ENCODE assay signal across 9 mouse cellular contexts in the genomic region with DNA sequence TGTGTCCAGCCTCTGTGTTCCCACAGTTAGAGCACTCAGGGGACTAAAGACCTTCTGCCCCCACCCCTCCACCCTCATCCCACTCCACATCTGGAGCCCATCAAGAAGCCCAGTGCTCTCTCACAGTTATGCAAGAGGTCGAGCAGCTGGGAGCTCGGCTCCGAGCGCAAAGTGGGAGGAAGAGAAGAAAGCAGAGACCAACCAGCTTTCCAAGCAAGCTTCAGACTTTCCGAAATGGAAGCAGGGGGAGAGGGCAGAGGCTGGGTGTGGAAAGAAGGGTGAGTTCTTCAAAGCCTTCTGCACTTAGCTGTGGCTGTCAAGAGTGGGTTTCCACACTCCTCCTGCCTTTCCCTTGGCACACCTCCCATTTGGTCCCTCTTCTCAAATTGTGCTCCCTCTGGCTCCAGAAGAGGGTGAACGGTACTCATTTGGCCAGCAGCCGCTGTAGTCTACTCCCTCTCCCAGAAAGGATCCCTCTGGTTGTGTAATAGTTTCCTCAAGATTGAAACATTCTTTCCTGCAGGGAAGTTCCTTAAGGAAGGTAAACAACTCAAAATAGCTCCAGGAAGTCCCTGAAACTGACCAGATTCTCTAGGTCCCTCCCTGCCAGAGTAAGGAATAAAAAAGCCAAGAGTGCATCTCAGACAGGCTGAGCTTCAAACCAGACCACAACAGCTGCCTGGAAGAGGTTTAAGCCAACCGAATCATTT. TPM values are rescaled to one million over a fixed set of nuclear protein-coding genes. Genes with fewer than 3 reads are reported as not detected.
DNase-seq lines count a peak whose midpoint lies in the region; ATAC-seq and TF ChIP-seq lines count a peak whose summit lies in the region.
"Had no signal": no experiment of that assay in that cellular context is flagged by ENCODE, and none has a peak within 500 bp of the region (broad histone marks: within the 10 kb centered on the region; RNA-seq: fewer than 3 reads in every experiment).

No protein-coding gene starts in this region.

- WGBS in forebrain, postnatal 0 days: 62% methylated on average over 8 of the region's 8 CpGs
- 65% methylated on average over 8 of the region's 8 CpGs for WGBS in forebrain, embryonic 15.5 days

- H3K4me2 ChIP-seq in forebrain, postnatal 0 days (ENCODE audit: low read depth): no peak overlapping the region
- no peak overlapping the region for H3K4me2 ChIP-seq in forebrain, embryonic 15.5 days (replicated peaks)
- H3K4me2 ChIP-seq: neural tube, embryonic 12.5 days had no signal

- intact Hi-C loops in gastrocnemius, adult 2 months (cut with DNase I): no loop called here

- peaks cover under 1% of the 10 kb centered on the region; the same call in 1 of the 2 replicates for H3K36me3 ChIP-seq in forebrain, postnatal 0 days (ENCODE audit: insufficient read depth)
- peaks cover 2% of the 10 kb centered on the region; the same call in 1 of the 2 replicates for H3K36me3 ChIP-seq in forebrain, embryonic 15.5 days

- no peak overlapping the region for H3K4me3 ChIP-seq in forebrain, postnatal 0 days (ENCODE audit: low read depth, low read length)
- no peak overlapping the region for H3K4me3 ChIP-seq in forebrain, embryonic 15.5 days
- H3K4me3 ChIP-seq in gastrocnemius, adult 2 months: peak overlapping the region; percentile 32; the same call in 1 of the 2 replicates
- H3K4me3 ChIP-seq: neural tube, embryonic 12.5 days had no signal

- no peaks in the 10 kb centered on the region for H3K27me3 ChIP-seq in forebrain, postnatal 0 days (ENCODE audit: insufficient read depth, low read length)
- no peaks in the 10 kb centered on the region for H3K27me3 ChIP-seq in forebrain, embryonic 15.5 days

- 0 out of 2 replicates have a peak overlapping the region, but pooled peaks have one; percentile 9 for H3K27ac ChIP-seq in forebrain, postnatal 0 days (ENCODE audit: low read depth, low read length)
- H3K27ac ChIP-seq in forebrain, embryonic 15.5 days (replicated peaks): no peak overlapping the region
- H3K27ac ChIP-seq in gastrocnemius, adult 2 months: peak overlapping the region; percentile 92
- H3K27ac ChIP-seq: neural tube, embryonic 12.5 days had no signal

- no peak for TF ChIP-seq CTCF in forebrain, postnatal 0 days (IDR thresholded peaks at IDR 0.05; ENCODE audit: low read depth)
- TF ChIP-seq CTCF in gastrocnemius, adult 2 months (IDR thresholded peaks at IDR 0.05): no peak

- no peak for ATAC-seq in forebrain, postnatal 0 days
- no peak for ATAC-seq in forebrain, embryonic 15.5 days (replicated peaks)
- ATAC-seq in megakaryocyte progenitor cell, adult 5-6 weeks (replicated peaks; ENCODE audit: poor library complexity): no peak

- no peaks in the 10 kb centered on the region for H3K9me3 ChIP-seq in forebrain, postnatal 0 days (ENCODE audit: low read length)
- H3K9me3 ChIP-seq in forebrain, embryonic 15.5 days: no peaks in the 10 kb centered on the region
- H3K9me3 ChIP-seq: neural tube, embryonic 12.5 days had no signal

- 0 out of 2 replicates have a peak, but pooled peaks cover 7% of the 10 kb centered on the region for H3K4me1 ChIP-seq in forebrain, postnatal 0 days (ENCODE audit: insufficient read depth)
- peaks cover 21% of the 10 kb centered on the region for H3K4me1 ChIP-seq in forebrain, embryonic 15.5 days

- DNase-seq in forebrain, postnatal 0 days: no peak
- DNase-seq in gastrocnemius, adult 2 months: peak; percentile 81
- DNase-seq in kidney, adult 11 months: peak; percentile 67
- DNase-seq in lung, postnatal 14 days: peak; percentile 64
- no peak for DNase-seq in left cerebral cortex, adult 18-20 months (ENCODE audit: low spot score in 2 of 2)
- DNase-seq in layer of hippocampus, adult 8-10 months (ENCODE audit: low spot score in 2 of 2): no peak

- no peak overlapping the region for H3K9ac ChIP-seq in forebrain, postnatal 0 days
- no peak overlapping the region for H3K9ac ChIP-seq in forebrain, embryonic 15.5 days (replicated peaks)
- H3K9ac ChIP-seq: neural tube, embryonic 12.5 days had no signal

RNA-seq across cellular contexts. Expression of gene Phldb1, which starts 2.4 kb away (rescaled TPM):
- total RNA-seq in forebrain, postnatal 0 days (2014; rRNA removed): 106 and 129 TPM in 2 replicates
- 28.2 and 34.3 TPM in 2 replicates for polyA plus RNA-seq in forebrain, postnatal 0 days (2015; fragmentation: Nextera tagmentation; extraction: Ambion mirVana)
- polyA plus RNA-seq in forebrain, embryonic 15.5 days (2015; fragmentation: Nextera tagmentation; extraction: Ambion mirVana): 46.4 and 50.0 TPM in 2 replicates
- 10 to 100 TPM; 29.3 to 32.1 TPM for total RNA-seq in gastrocnemius, adult 2 months (2021)
- total RNA-seq in left cerebral cortex, adult 18-20 months (2021): 10 to 100 TPM; 59.0 to 67.4 TPM
- total RNA-seq in layer of hippocampus, adult 8-10 months (2022): 100 to 1,000 TPM in 2 of 4 experiments, 10 to 100 TPM in 2; 84.1 to 114 (median 102) TPM
- total RNA-seq in megakaryocyte progenitor cell, adult 5-6 weeks (2015): 0.64 and 1.4 TPM in 2 replicates
- total RNA-seq in megakaryocyte progenitor cell, adult 5-6 weeks (2017): 2.7 and 5.7 TPM in 2 replicates

RNA-seq across cellular contexts. Expression of gene Arcn1, which starts 30.2 kb away (rescaled TPM):
- 107 and 113 TPM in 2 replicates for total RNA-seq in forebrain, postnatal 0 days (2014; rRNA removed)
- 86.0 and 105 TPM in 2 replicates for polyA plus RNA-seq in forebrain, postnatal 0 days (2015; fragmentation: Nextera tagmentation; extraction: Ambion mirVana)
- polyA plus RNA-seq in forebrain, embryonic 15.5 days (2015; fragmentation: Nextera tagmentation; extraction: Ambion mirVana): 134 and 139 TPM in 2 replicates
- total RNA-seq in gastrocnemius, adult 2 months (2021): 10 to 100 TPM; 83.0 to 85.3 TPM
- total RNA-seq in left cerebral cortex, adult 18-20 months (2021): 10 to 100 TPM; 90.0 to 95.3 TPM
- total RNA-seq in layer of hippocampus, adult 8-10 months (2022): 100 to 1,000 TPM in 2 of 4 experiments, 10 to 100 TPM in 2; 94.1 to 110 (median 101) TPM
- 169 and 181 TPM in 2 replicates for total RNA-seq in megakaryocyte progenitor cell, adult 5-6 weeks (2015)
- 163 and 188 TPM in 2 replicates for total RNA-seq in megakaryocyte progenitor cell, adult 5-6 weeks (2017)

RNA-seq across cellular contexts. Expression of gene Ift46, which starts 30.3 kb away (rescaled TPM):
- total RNA-seq in forebrain, postnatal 0 days (2014; rRNA removed): 67.0 and 72.4 TPM in 2 replicates
- polyA plus RNA-seq in forebrain, postnatal 0 days (2015; fragmentation: Nextera tagmentation; extraction: Ambion mirVana): 158 and 166 TPM in 2 replicates
- 174 and 179 TPM in 2 replicates for polyA plus RNA-seq in forebrain, embryonic 15.5 days (2015; fragmentation: Nextera tagmentation; extraction: Ambion mirVana)
- 10 to 100 TPM; 27.4 to 28.4 TPM for total RNA-seq in gastrocnemius, adult 2 months (2021)
- 10 to 100 TPM; 67.8 to 72.0 TPM for total RNA-seq in left cerebral cortex, adult 18-20 months (2021)
- total RNA-seq in layer of hippocampus, adult 8-10 months (2022): 10 to 100 TPM; 67.4 to 77.6 (median 70.5) TPM
- 33.3 and 34.0 TPM in 2 replicates for total RNA-seq in megakaryocyte progenitor cell, adult 5-6 weeks (2015)
- 25.9 and 38.9 TPM in 2 replicates for total RNA-seq in megakaryocyte progenitor cell, adult 5-6 weeks (2017)

Comparison
In these comparisons a context has a peak if more than half of its experiments do, and no peak if none do; other contexts are left out.
1. DNase-seq: peak in gastrocnemius, adult 2 months (single experiment), kidney, adult 11 months (single experiment) and lung, postnatal 14 days (single experiment); none in forebrain, postnatal 0 days (single experiment), left cerebral cortex, adult 18-20 months (0 of 2) and layer of hippocampus, adult 8-10 months (0 of 2).
2. RNA of gene Phldb1, which starts 2.4 kb away (total RNA-seq): 106 to 129 TPM in forebrain, postnatal 0 days, 84.1 to 114 TPM in layer of hippocampus, adult 8-10 months, 59.0 to 67.4 TPM in left cerebral cortex, adult 18-20 months and 29.3 to 32.1 TPM in gastrocnemius, adult 2 months; 0.64 to 5.7 TPM in megakaryocyte progenitor cell, adult 5-6 weeks; every median in the first group is over 4 times any median in the second.